Mouse (Mus musculus) right cerebral cortex, postnatal 36 days (tissue): ENCODE measurements at regions not wholly inside any gene's neighbourhood (a gene's known extent, or its start where the extent isn't known, plus 50 kb on each side); places are given as distances from the start of the nearest gene placed in this dataset.

Experiments used
- DNase-seq, 2 experiments: peaks; one replicate each; pipeline ENCODE4 v3.0.0; 2022; ENCODE audit warnings: low spot score in 2 of 2, mixed read lengths in 1 of 2

- DNase-seq: no peak
Observed at GRCm38 (mm10) chr1:169872865-169873264, 55.6 kb upstream of the Ccdc190 start.

GRCm38 (mm10) chr1:169868636-169869035 is 59.8 kb upstream of the Ccdc190 start:
- peak in 1 of 2 experiments; percentile 43 for DNase-seq

- DNase-seq: no peak
Observed at GRCm38 (mm10) chr1:169867453-169867852, 61.0 kb upstream of the Ccdc190 start.

GRCm38 (mm10) chr1:169866840-169867239 is 61.6 kb upstream of the Ccdc190 start:
- no peak for DNase-seq

- DNase-seq: no peak
Observed at GRCm38 (mm10) chr1:169859041-169859440, 69.4 kb upstream of the Ccdc190 start.

- DNase-seq: no peak
Observed at GRCm38 (mm10) chr1:169851663-169852062, 76.8 kb upstream of the Ccdc190 start.

GRCm38 (mm10) chr1:169848254-169849015 is 80.0 kb upstream of the Ccdc190 start:
- no peak for DNase-seq

- no peak for DNase-seq
Observed at GRCm38 (mm10) chr1:169842490-169842889, 86.0 kb upstream of the Ccdc190 start.

GRCm38 (mm10) chr1:169840948-169841347 is 87.5 kb upstream of the Ccdc190 start:
- DNase-seq: peak in 1 of 2 experiments; percentile 32

- DNase-seq: no peak
Observed at GRCm38 (mm10) chr1:169840056-169840728, 88.3 kb upstream of the Ccdc190 start.

GRCm38 (mm10) chr1:169833385-169833784 is 85.9 kb upstream of the Rgs4 start:
- DNase-seq: no peak

- DNase-seq: no peak
Observed at GRCm38 (mm10) chr1:169831326-169832066, 84.1 kb upstream of the Rgs4 start.

- DNase-seq: no peak
Observed at GRCm38 (mm10) chr1:169830596-169830995, 83.2 kb upstream of the Rgs4 start.

GRCm38 (mm10) chr1:169822034-169822433 is 74.6 kb upstream of the Rgs4 start:
- DNase-seq: peak; percentile 32 to 40

GRCm38 (mm10) chr1:169819404-169819949 is 72.0 kb upstream of the Rgs4 start:
- DNase-seq: no peak

- peak in 1 of 2 experiments; percentile 28 for DNase-seq
Observed at GRCm38 (mm10) chr1:169816939-169817338, 69.5 kb upstream of the Rgs4 start.

- no peak for DNase-seq
Observed at GRCm38 (mm10) chr1:169812512-169813101, 65.2 kb upstream of the Rgs4 start.

GRCm38 (mm10) chr1:169803428-169804138 is 56.1 kb upstream of the Rgs4 start:
- no peak for DNase-seq

GRCm38 (mm10) chr1:169802868-169803267 is 55.4 kb upstream of the Rgs4 start:
- DNase-seq: no peak

GRCm38 (mm10) chr1:169802053-169802830 is 54.8 kb upstream of the Rgs4 start:
- DNase-seq: no peak
